27 mouse cellular contexts compared by ENCODE assay signal in genomic region chr4:76297375-76297774, GRCm38 (mm10).
A peak's percentile ranks its signal among the peaks of the same experiment; 100 is the strongest.
DNase-seq lines count a peak whose midpoint lies in the region; ATAC-seq and TF ChIP-seq lines count a peak whose summit lies in the region.
"Had no signal": no experiment of that assay in that cellular context is flagged by ENCODE, and none has a peak within 500 bp of the region (broad histone marks: within the 10 kb centered on the region; RNA-seq: fewer than 3 reads in every experiment).

No protein-coding gene starts in this region.

- H3K27me3 ChIP-seq in limb, embryonic 11.5 days (ENCODE audit: control insufficient read depth, insufficient read depth, low read length), result no peaks in the 10 kb centered on the region
- no peaks in the 10 kb centered on the region for H3K27me3 ChIP-seq in limb, embryonic 10.5 days (ENCODE audit: low read depth, poor library complexity, severe bottlenecking)
- H3K27me3 ChIP-seq in lung, postnatal 0 days (replicated peaks; ENCODE audit: insufficient read depth, low read length), result no peaks in the 10 kb centered on the region
- H3K27me3 ChIP-seq: embryonic facial prominence, embryonic 12.5 days; heart, embryonic 12.5 days; heart, embryonic 15.5 days; hindbrain, embryonic 13.5 days had no signal

- no peak for TF ChIP-seq EP300 in lung, postnatal 0 days (IDR thresholded peaks at IDR 0.05)

- ATAC-seq in limb, embryonic 11.5 days (ENCODE audit: insufficient number of reproducible peaks, low FRiP score, low TSS enrichment, low read depth), result 0 out of 2 replicates have a peak, but pooled peaks have one; percentile 39
- ATAC-seq in lung, postnatal 0 days, result no peak
- ATAC-seq: CD4-positive, CD25-positive, alpha-beta regulatory T cell, adult 4 months; forebrain, embryonic 14.5 days; forebrain, postnatal 0 days; hindbrain, embryonic 16.5 days had no signal

- TF ChIP-seq POLR2A in lung, adult 2 months (IDR thresholded peaks at IDR 0.05; ENCODE audit: borderline replicate concordance, extremely low read depth, low read depth, low read length), result no peak

- no peak overlapping the region for H3K4me2 ChIP-seq in limb, embryonic 11.5 days (ENCODE audit: low read depth, severe bottlenecking)
- H3K4me2 ChIP-seq in lung, postnatal 0 days (replicated peaks; ENCODE audit: low read depth, low read length), result no peak overlapping the region
- H3K4me2 ChIP-seq: embryonic facial prominence, embryonic 12.5 days; heart, embryonic 12.5 days; heart, embryonic 15.5 days; hindbrain, embryonic 13.5 days had no signal

- no peak for DNase-seq in limb, embryonic 11.5 days (ENCODE audit: low spot score)
- DNase-seq in limb, embryonic 10.5 days (ENCODE audit: low spot score), result no peak
- DNase-seq in lung, postnatal 0 days (ENCODE audit: low spot score), result peak; percentile 46
- DNase-seq in lung, adult 2 months, result no peak
- peak; percentile 28 for DNase-seq in forelimb bud, embryonic 11.5 days (ENCODE audit: low read depth, low spot score)
- DNase-seq in cerebellum, postnatal 25 days, result no peak
- no peak for DNase-seq in kidney, adult 8-10 months
- DNase-seq: adrenal gland, adult 2 months; adrenal gland, postnatal 14 days; cerebellum, adult 11 months; cerebellum, adult 2 months; cerebellum, adult 9-11 months; cerebellum, postnatal 36 days; embryo, embryonic 11 days; forebrain, postnatal 0 days; gastrocnemius, postnatal 25 days; heart, adult 18-20 months; heart, postnatal 10 days; heart, postnatal 36 days had no signal

- no peak overlapping the region for H3K27ac ChIP-seq in limb, embryonic 11.5 days (replicated peaks; ENCODE audit: low read depth, low read length)
- no peak overlapping the region for H3K27ac ChIP-seq in limb, embryonic 10.5 days
- no peak overlapping the region for H3K27ac ChIP-seq in lung, postnatal 0 days (ENCODE audit: low read length)
- H3K27ac ChIP-seq: heart, embryonic 15.5 days; hindbrain, embryonic 10.5 days; hindbrain, embryonic 13.5 days had no signal

- 69% methylated on average over 3 of the region's 3 CpGs for WGBS in limb, embryonic 11.5 days
- 85% methylated on average over 3 of the region's 3 CpGs for WGBS in limb, embryonic 10.5 days
- 60% methylated on average over 3 of the region's 3 CpGs for WGBS in lung, postnatal 0 days
- WGBS in lung, adult 2 months, result 79% methylated on average over 3 of the region's 3 CpGs

- no peak overlapping the region for H3K4me3 ChIP-seq in limb, embryonic 11.5 days (ENCODE audit: low read depth, low read length)
- no peak overlapping the region for H3K4me3 ChIP-seq in limb, embryonic 10.5 days
- no peak overlapping the region for H3K4me3 ChIP-seq in lung, postnatal 0 days (ENCODE audit: low read depth, low read length)
- H3K4me3 ChIP-seq in lung, adult 2 months (replicated peaks; ENCODE audit: extremely low read depth, low read depth, low read length), result no peak overlapping the region
- H3K4me3 ChIP-seq: embryonic facial prominence, embryonic 12.5 days; heart, embryonic 12.5 days; heart, embryonic 15.5 days; hindbrain, embryonic 10.5 days; hindbrain, embryonic 13.5 days had no signal

- no peak for TF ChIP-seq CTCF in lung, postnatal 0 days (IDR thresholded peaks at IDR 0.05)
- TF ChIP-seq CTCF in lung, adult 2 months (IDR thresholded peaks at IDR 0.05; ENCODE audit: insufficient read depth, low read length), result no peak

- no peaks in the 10 kb centered on the region for H3K4me1 ChIP-seq in limb, embryonic 11.5 days (ENCODE audit: control insufficient read depth, insufficient read depth, low read length)
- H3K4me1 ChIP-seq in limb, embryonic 10.5 days, result no peaks in the 10 kb centered on the region
- no peaks in the 10 kb centered on the region for H3K4me1 ChIP-seq in lung, postnatal 0 days (ENCODE audit: insufficient read depth, low read depth, low read length)
- H3K4me1 ChIP-seq in lung, adult 2 months (ENCODE audit: control insufficient read depth, insufficient read depth, low read length), result no peaks in the 10 kb centered on the region
- H3K4me1 ChIP-seq: hindbrain, embryonic 10.5 days; hindbrain, embryonic 13.5 days had no signal

- H3K9ac ChIP-seq in limb, embryonic 11.5 days (ENCODE audit: low read length), result no peak overlapping the region
- no peak overlapping the region for H3K9ac ChIP-seq in lung, postnatal 0 days (replicated peaks; ENCODE audit: low read depth)
- H3K9ac ChIP-seq: embryonic facial prominence, embryonic 12.5 days; forebrain, postnatal 0 days; heart, embryonic 12.5 days; heart, embryonic 15.5 days; hindbrain, embryonic 13.5 days had no signal

- no peaks in the 10 kb centered on the region for H3K9me3 ChIP-seq in limb, embryonic 11.5 days (ENCODE audit: control insufficient read depth, low read length)
- no peaks in the 10 kb centered on the region for H3K9me3 ChIP-seq in limb, embryonic 10.5 days (replicated peaks)
- H3K9me3 ChIP-seq in lung, postnatal 0 days (ENCODE audit: low read length), result no peaks in the 10 kb centered on the region
- H3K9me3 ChIP-seq: embryonic facial prominence, embryonic 12.5 days; heart, embryonic 12.5 days; heart, embryonic 15.5 days; hindbrain, embryonic 10.5 days; hindbrain, embryonic 13.5 days had no signal

- no peaks in the 10 kb centered on the region for H3K36me3 ChIP-seq in limb, embryonic 11.5 days (ENCODE audit: control insufficient read depth, insufficient read depth, low read length)
- no peaks in the 10 kb centered on the region for H3K36me3 ChIP-seq in limb, embryonic 10.5 days
- no peaks in the 10 kb centered on the region for H3K36me3 ChIP-seq in lung, postnatal 0 days (ENCODE audit: insufficient read depth, low read length)
- H3K36me3 ChIP-seq: embryonic facial prominence, embryonic 12.5 days; heart, embryonic 12.5 days; heart, embryonic 15.5 days; hindbrain, embryonic 10.5 days; hindbrain, embryonic 13.5 days had no signal

Comparison
In these comparisons a context has a peak if more than half of its experiments do, and no peak if none do; other contexts are left out.
1. DNase-seq: peak in lung, postnatal 0 days (single experiment) and forelimb bud, embryonic 11.5 days (single experiment); none in limb, embryonic 11.5 days (single experiment), limb, embryonic 10.5 days (single experiment), lung, adult 2 months (single experiment), cerebellum, postnatal 25 days (0 of 2) and kidney, adult 8-10 months (0 of 2).